ENCODE assay signal across 9 mouse cellular contexts in genomic region chr6:54478646-54479324, GRCm38 (mm10). TPM values are rescaled to one million over a fixed set of nuclear protein-coding genes. Genes with fewer than 3 reads are reported as not detected.
DNase-seq lines count a peak whose midpoint lies in the region; ATAC-seq and TF ChIP-seq lines count a peak whose summit lies in the region.
"Had no signal": no experiment of that assay in that cellular context is flagged by ENCODE, and none has a peak within 500 bp of the region (broad histone marks: within the 10 kb centered on the region; RNA-seq: fewer than 3 reads in every experiment).

No protein-coding gene starts in this region.

- no peak; the same call in 1 of the 2 replicates for ATAC-seq in hindbrain, embryonic 13.5 days (ENCODE audit: low FRiP score)
- ATAC-seq in hindbrain, embryonic 16.5 days, result no peak

- no peak for TF ChIP-seq CTCF in thymus, adult 2 months (IDR thresholded peaks at IDR 0.05; ENCODE audit: borderline replicate concordance, control insufficient read depth, extremely low read depth, insufficient read depth, low read length, poor library complexity)

- DNase-seq in hindbrain, embryonic 10.5 days (ENCODE audit: low spot score), result no peak
- peak; percentile 35 for DNase-seq in A20 (ENCODE audit: low read depth, low spot score)
- peak; percentile 52 for DNase-seq in cerebellum, adult 11 months
- DNase-seq in thymus, adult 2 months, result no peak
- no peak for DNase-seq in Muller cell, postnatal 12 days (ENCODE audit: inconsistent ontology term)
- DNase-seq in thymus, postnatal 4 days, result no peak

- H3K27me3 ChIP-seq in hindbrain, embryonic 13.5 days, result 0 out of 2 replicates have a peak, but pooled peaks cover 2% of the 10 kb centered on the region
- H3K27me3 ChIP-seq in hindbrain, embryonic 10.5 days (ENCODE audit: insufficient read depth, poor library complexity, severe bottlenecking), result peaks cover 3% of the 10 kb centered on the region; the same call in 1 of the 2 replicates
- no peaks in the 10 kb centered on the region for H3K27me3 ChIP-seq in hindbrain, embryonic 16.5 days (replicated peaks; ENCODE audit: control insufficient read depth, insufficient read depth, low read length)
- H3K27me3 ChIP-seq in thymus, adult 2 months (ENCODE audit: control insufficient read depth, insufficient read depth, low read length), result no peaks in the 10 kb centered on the region
- H3K27me3 ChIP-seq: embryonic facial prominence, embryonic 15.5 days had no signal

- no peak overlapping the region for H3K4me3 ChIP-seq in hindbrain, embryonic 13.5 days
- no peak overlapping the region for H3K4me3 ChIP-seq in hindbrain, embryonic 10.5 days
- no peak overlapping the region for H3K4me3 ChIP-seq in hindbrain, embryonic 16.5 days (ENCODE audit: low read length)
- H3K4me3 ChIP-seq in thymus, adult 2 months (ENCODE audit: control insufficient read depth, insufficient read depth, low read length), result no peak overlapping the region
- H3K4me3 ChIP-seq: embryonic facial prominence, embryonic 15.5 days had no signal

- H3K27ac ChIP-seq in hindbrain, embryonic 13.5 days, result peak overlapping the region; percentile 67
- H3K27ac ChIP-seq in hindbrain, embryonic 10.5 days, result no peak overlapping the region
- peak overlapping the region; percentile 19; the same call in 1 of the 2 replicates for H3K27ac ChIP-seq in hindbrain, embryonic 16.5 days (ENCODE audit: low read depth, low read length)
- H3K27ac ChIP-seq in thymus, adult 2 months (ENCODE audit: control insufficient read depth, insufficient read depth, low read length), result no peak overlapping the region
- H3K27ac ChIP-seq: embryonic facial prominence, embryonic 15.5 days had no signal

- H3K9me3 ChIP-seq in hindbrain, embryonic 13.5 days, result no peaks in the 10 kb centered on the region
- no peaks in the 10 kb centered on the region for H3K9me3 ChIP-seq in hindbrain, embryonic 10.5 days
- no peaks in the 10 kb centered on the region for H3K9me3 ChIP-seq in hindbrain, embryonic 16.5 days (ENCODE audit: control insufficient read depth, low read length)
- H3K9me3 ChIP-seq: embryonic facial prominence, embryonic 15.5 days had no signal

- no peak overlapping the region for H3K9ac ChIP-seq in hindbrain, embryonic 13.5 days
- H3K9ac ChIP-seq in hindbrain, embryonic 16.5 days (ENCODE audit: low read depth, low read length), result no peak overlapping the region
- H3K9ac ChIP-seq: embryonic facial prominence, embryonic 15.5 days had no signal

- WGBS in hindbrain, embryonic 13.5 days, result 56% methylated on average over 5 of the region's 5 CpGs
- WGBS in hindbrain, embryonic 10.5 days, result 80% methylated on average over 5 of the region's 5 CpGs
- 51% methylated on average over 5 of the region's 5 CpGs for WGBS in hindbrain, embryonic 16.5 days
- WGBS in thymus, adult 2 months, result 86% methylated on average over 5 of the region's 5 CpGs

- no peak for TF ChIP-seq POLR2A in thymus, adult 2 months (IDR thresholded peaks at IDR 0.05; ENCODE audit: control insufficient read depth, extremely low read depth, insufficient read depth, low read length, poor library complexity)

- H3K4me2 ChIP-seq in hindbrain, embryonic 13.5 days, result no peak overlapping the region
- H3K4me2 ChIP-seq in hindbrain, embryonic 16.5 days (ENCODE audit: low read length), result no peak overlapping the region
- H3K4me2 ChIP-seq: embryonic facial prominence, embryonic 15.5 days had no signal

- H3K4me1 ChIP-seq in hindbrain, embryonic 13.5 days (replicated peaks), result peaks cover 25% of the 10 kb centered on the region
- H3K4me1 ChIP-seq in hindbrain, embryonic 10.5 days (replicated peaks), result peaks cover 11% of the 10 kb centered on the region
- peaks cover 8% of the 10 kb centered on the region for H3K4me1 ChIP-seq in hindbrain, embryonic 16.5 days (ENCODE audit: control insufficient read depth, insufficient read depth, low read depth, low read length)
- no peaks in the 10 kb centered on the region for H3K4me1 ChIP-seq in thymus, adult 2 months (replicated peaks; ENCODE audit: control insufficient read depth, insufficient read depth, low read length)

- H3K36me3 ChIP-seq in hindbrain, embryonic 13.5 days, result no peaks in the 10 kb centered on the region
- H3K36me3 ChIP-seq in hindbrain, embryonic 10.5 days, result no peaks in the 10 kb centered on the region
- H3K36me3 ChIP-seq in hindbrain, embryonic 16.5 days (ENCODE audit: control insufficient read depth, insufficient read depth, low read length), result no peaks in the 10 kb centered on the region
- no peaks in the 10 kb centered on the region for H3K36me3 ChIP-seq in thymus, adult 2 months (ENCODE audit: control insufficient read depth, insufficient read depth, low read length)
- H3K36me3 ChIP-seq: embryonic facial prominence, embryonic 15.5 days had no signal

RNA-seq across cellular contexts. Expression of gene Wipf3, which starts 49.4 kb away (rescaled TPM):
- polyA plus RNA-seq in hindbrain, embryonic 13.5 days (2015; fragmentation: Nextera tagmentation; extraction: Ambion mirVana), result 3.2 and 3.5 TPM in 2 replicates
- 0.77 and 1.2 TPM in 2 replicates for polyA plus RNA-seq in hindbrain, embryonic 10.5 days (2016; fragmentation: Nextera tagmentation; extraction: Ambion mirVana)
- polyA plus RNA-seq in hindbrain, embryonic 16.5 days (2015; fragmentation: Nextera tagmentation; extraction: Ambion mirVana), result 2.3 and 2.5 TPM in 2 replicates
- polyA plus RNA-seq in thymus, adult 2 months (2012; rRNA removed), result 1.1 and 1.6 TPM in 2 replicates

Comparison
In these comparisons a context has a peak if more than half of its experiments do, and no peak if none do; other contexts are left out.
1. H3K27ac ChIP-seq: peak in hindbrain, embryonic 13.5 days (single experiment) and hindbrain, embryonic 16.5 days (single experiment); none in hindbrain, embryonic 10.5 days (single experiment) and thymus, adult 2 months (single experiment).
2. DNase-seq: peak in A20 (single experiment) and cerebellum, adult 11 months (single experiment); none in hindbrain, embryonic 10.5 days (single experiment), thymus, adult 2 months (single experiment), Muller cell, postnatal 12 days (single experiment) and thymus, postnatal 4 days (single experiment).